Mouse (Mus musculus): ENCODE results near the gene Purb. TPM values are rescaled to one million over a fixed set of nuclear protein-coding genes. Genes with fewer than 3 reads are reported as not detected.

Gene Purb
- total and polyA plus RNA-seq, 3 experiments, result 19.3 to 45.2 (median 42.4) TPM

DNA sequence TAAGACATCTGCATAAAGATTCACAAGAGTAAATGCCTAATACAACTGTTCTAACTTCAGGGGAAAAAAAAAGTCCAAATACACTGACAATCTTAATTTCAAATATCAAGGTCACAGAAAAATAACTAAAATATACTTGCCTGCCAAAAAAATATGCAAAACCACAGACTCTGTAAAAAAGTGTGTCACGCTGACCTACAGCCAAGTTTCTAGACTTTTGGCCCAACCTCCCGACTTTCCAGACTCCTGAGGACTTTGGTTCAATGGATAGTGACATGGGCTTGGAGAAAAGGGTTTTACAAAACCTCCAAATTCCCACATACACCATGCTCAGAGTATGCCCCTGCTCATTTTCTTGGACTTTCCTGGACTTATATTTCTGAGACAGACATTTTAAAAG, 7.2 kb downstream of the Purb start:
- peaks cover 16 to 66% of the 10 kb centered on the region in 2 experiments for H3K36me3 ChIP-seq (replicated peaks in 1 of 2; ENCODE audit: control insufficient read depth in 1 of 2, insufficient read depth in 1 of 2, low read length in 1 of 2)
- in situ Hi-C loops (cut with MboI; ENCODE audit: low pct_ligation_motif_present, low pct_unique_long_range_greater_than_20kb, low sequenced_read_pairs), result loop anchor here (25.0 kb wide), 1 partner anchor 294 kb away; no protein-coding TSS in a partner anchor
- H3K4me2 ChIP-seq (ENCODE audit: insufficient read depth, low read depth, poor library complexity, severe bottlenecking), result 0 out of 2 replicates have a peak overlapping the region, but pooled peaks have one; percentile 50
- no peaks in the 10 kb centered on the region for H3K9me3 ChIP-seq (replicated peaks; ENCODE audit: low read length)
- H3K27me3 ChIP-seq (replicated peaks), result no peaks in the 10 kb centered on the region
- no peak overlapping the region for H3K9ac ChIP-seq (ENCODE audit: insufficient read depth, low read depth)
- H3K4me3 ChIP-seq (replicated peaks in 1 of 3; ENCODE audit: low read depth in 2 of 3, low read length in 2 of 3, poor library complexity in 1 of 3), result no peak overlapping the region
- no peak overlapping the region for H3K27ac ChIP-seq (ENCODE audit: insufficient read depth, low read depth)
- no peak for DNase-seq (ENCODE audit: extremely low read depth)
- TF ChIP-seq NRF1 (IDR thresholded peaks at IDR 0.05; ENCODE audit: low read depth, low read length) (no peak), PAX5 (IDR thresholded peaks at IDR 0.05; ENCODE audit: low read length) (no peak), SMC3 (IDR thresholded peaks at IDR 0.05; ENCODE audit: low read depth, low read length) (no peak), E2F4 (IDR thresholded peaks at IDR 0.05; ENCODE audit: insufficient replicate concordance, low read depth, low read length) (no peak), CHD2 (IDR thresholded peaks at IDR 0.05; ENCODE audit: low read length) (no peak), USF2 (conservative IDR thresholded peaks at IDR 0.05; ENCODE audit: low read depth, low read length) (no peak), HCFC1 (IDR thresholded peaks at IDR 0.05; ENCODE audit: low read depth, low read length) (no peak), ELF1 (IDR thresholded peaks at IDR 0.05; ENCODE audit: low read depth, low read length) (no peak), JUN (IDR thresholded peaks at IDR 0.05; ENCODE audit: insufficient read depth, low read depth, low read length) (no peak), CHD1 (IDR thresholded peaks at IDR 0.05; ENCODE audit: low read depth, low read length) (no peak), BHLHE40 (IDR thresholded peaks at IDR 0.05; ENCODE audit: low read depth, low read length) (no peak), TBP (conservative IDR thresholded peaks at IDR 0.05; ENCODE audit: low read depth, low read length) (no peak), GABPA (IDR thresholded peaks at IDR 0.05; ENCODE audit: insufficient replicate concordance, low read depth, low read length) (no peak), IRF4 (IDR thresholded peaks at IDR 0.05; ENCODE audit: low read depth, low read length) (no peak), ZMIZ1 (IDR thresholded peaks at IDR 0.05; ENCODE audit: low read depth, low read length) (no peak)
- dilution Hi-C loops (cut with MboI; ENCODE audit: extremely low pct_ligation_motif_present, extremely low pct_unique_long_range_greater_than_20kb, low sequenced_read_pairs), result no loop called here
- peaks cover 46% of the 10 kb centered on the region for H3K79me2 ChIP-seq (replicated peaks; ENCODE audit: control insufficient read depth, extremely low read depth, insufficient read depth, poor library complexity, severe bottlenecking)
- peaks cover 3 to 61% of the 10 kb centered on the region in 2 experiments; a peak in 3 of 4 replicates for H3K4me1 ChIP-seq (ENCODE audit: control insufficient read depth in 1 of 2, insufficient read depth in 2 of 2)

DNA sequence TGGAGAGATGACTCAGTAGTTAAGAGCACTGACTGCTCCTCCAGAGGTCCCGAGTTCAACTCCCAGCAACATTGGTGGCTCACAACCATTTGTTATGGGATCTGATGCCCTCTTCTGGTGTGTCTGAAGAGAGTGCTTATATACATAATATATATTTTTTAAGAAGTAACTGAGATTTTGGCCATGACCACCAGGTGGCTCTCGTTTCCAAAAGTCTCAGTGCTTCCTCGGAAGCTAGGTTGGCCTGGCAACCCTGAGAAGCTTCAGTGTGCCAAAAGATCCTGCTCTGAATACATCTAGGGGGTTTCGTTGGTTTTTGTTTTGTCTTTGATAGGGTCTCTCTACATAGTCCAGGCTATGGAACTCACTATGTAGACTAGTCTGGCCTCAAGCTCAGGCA, 10.6 kb downstream of the Purb start:
- Histone ChIP-seq H3K27ac (ENCODE audit: insufficient read depth, low read depth) (no peak overlapping the region), H3K4me3 (replicated peaks in 1 of 3; ENCODE audit: low read depth in 2 of 3, low read length in 2 of 3, poor library complexity in 1 of 3) (no peak overlapping the region), H3K4me2 (ENCODE audit: insufficient read depth, low read depth, poor library complexity, severe bottlenecking) (no peak overlapping the region), H3K4me1 (ENCODE audit: control insufficient read depth in 1 of 2, insufficient read depth in 2 of 2) (peaks cover 0 to 57% of the 10 kb centered on the region in 2 experiments; a peak in 2 of 4 replicates), H3K27me3 (replicated peaks) (no peaks in the 10 kb centered on the region), H3K9ac (ENCODE audit: insufficient read depth, low read depth) (no peak overlapping the region), H3K79me2 (replicated peaks; ENCODE audit: control insufficient read depth, extremely low read depth, insufficient read depth, poor library complexity, severe bottlenecking) (peaks cover 16% of the 10 kb centered on the region), H3K9me3 (replicated peaks; ENCODE audit: low read length) (no peaks in the 10 kb centered on the region), H3K36me3 (replicated peaks in 1 of 2; ENCODE audit: control insufficient read depth in 1 of 2, insufficient read depth in 1 of 2, low read length in 1 of 2) (peaks cover 10 to 45% of the 10 kb centered on the region in 2 experiments)
- in situ Hi-C loops (cut with MboI; ENCODE audit: low pct_ligation_motif_present, low pct_unique_long_range_greater_than_20kb, low sequenced_read_pairs) (loop anchor here (25.0 kb wide), 1 partner anchor 297 kb away; no protein-coding TSS in a partner anchor), dilution Hi-C loops (cut with MboI; ENCODE audit: extremely low pct_ligation_motif_present, extremely low pct_unique_long_range_greater_than_20kb, low sequenced_read_pairs) (no loop called here)
- TF ChIP-seq RAD21 (IDR thresholded peaks at IDR 0.05; ENCODE audit: low read depth, low read length), result peak; percentile 50
- TF ChIP-seq ZKSCAN1 (IDR thresholded peaks at IDR 0.05; ENCODE audit: borderline replicate concordance, low read depth, low read length), result no peak
- TF ChIP-seq SMC3 (IDR thresholded peaks at IDR 0.05; ENCODE audit: low read depth, low read length), result peak; percentile 52
- peak in 1 of 2 experiments; percentile 62; a peak in 2 of 4 replicates for TF ChIP-seq CTCF (conservative IDR thresholded peaks at IDR 0.05 in 1 of 2, IDR thresholded peaks at IDR 0.05 in 1 of 2; ENCODE audit: low read depth in 2 of 2, low read length in 2 of 2)
- DNase-seq (ENCODE audit: extremely low read depth), result peak; percentile 72
